8 mouse cellular contexts compared by ENCODE assay signal in genomic region chr5:30913060-30913841, GRCm38 (mm10). TPM values are rescaled to one million over a fixed set of nuclear protein-coding genes. Genes with fewer than 3 reads are reported as not detected.
DNase-seq lines count a peak whose midpoint lies in the region; ATAC-seq and TF ChIP-seq lines count a peak whose summit lies in the region.

TSS of gene Emilin1 (plus strand) at chr5:30913402.

- peak within 1 kb of the TSS; percentile 94 for H3K27ac ChIP-seq in embryonic fibroblast, embryonic 13.5 days (ENCODE audit: insufficient read depth, low read length)
- H3K27ac ChIP-seq in heart, embryonic 16.5 days (ENCODE audit: low read length) = peak within 1 kb of the TSS; percentile 96
- peak within 1 kb of the TSS; percentile 97 for H3K27ac ChIP-seq in limb, embryonic 10.5 days

- peak within 1 kb of the TSS; percentile 73 for H3K4me2 ChIP-seq in heart, embryonic 16.5 days (ENCODE audit: low read depth, low read length)

- H3K27me3 ChIP-seq in heart, embryonic 16.5 days (ENCODE audit: control insufficient read depth, insufficient read depth, low read length) = no peaks in the 10 kb centered on the region
- H3K27me3 ChIP-seq in limb, embryonic 10.5 days (ENCODE audit: low read depth, poor library complexity, severe bottlenecking) = no peaks in the 10 kb centered on the region

- peak; percentile 93 for TF ChIP-seq POLR2A in embryonic fibroblast, embryonic 13.5 days (IDR thresholded peaks at IDR 0.05; ENCODE audit: low read depth, low read length)

- 24% methylated on average over 12 of the region's 13 CpGs for WGBS in heart, embryonic 16.5 days
- WGBS in limb, embryonic 10.5 days = 4% methylated on average over 13 of the region's 13 CpGs

- peak; percentile 67 for ATAC-seq in heart, embryonic 16.5 days (replicated peaks; ENCODE audit: extremely low read depth, insufficient read depth, low FRiP score)

- H3K36me3 ChIP-seq in heart, embryonic 16.5 days (ENCODE audit: control insufficient read depth, insufficient read depth) = no peaks in the 10 kb centered on the region; the same call in 1 of the 2 replicates
- peaks cover 31% of the 10 kb centered on the region for H3K36me3 ChIP-seq in limb, embryonic 10.5 days

- DNase-seq in adrenal gland, postnatal 14 days = peak; percentile 73
- peak; percentile 92 for DNase-seq in limb, embryonic 10.5 days (ENCODE audit: low spot score)
- peak; percentile 92 for DNase-seq in mesoderm, embryonic 11.5 days (ENCODE audit: low read depth, low spot score)
- peak; percentile 33 to 47 for DNase-seq in thymus, adult 18-20 months
- DNase-seq in spleen, adult 18-20 months = no peak
- no peak for DNase-seq in spleen, postnatal 4 days (ENCODE audit: low spot score in 2 of 2)

- peaks cover 16% of the 10 kb centered on the region for H3K4me1 ChIP-seq in embryonic fibroblast, embryonic 13.5 days (ENCODE audit: control insufficient read depth, insufficient read depth, low read length)
- peaks cover 47% of the 10 kb centered on the region for H3K4me1 ChIP-seq in heart, embryonic 16.5 days (ENCODE audit: control insufficient read depth, insufficient read depth, low read length)
- H3K4me1 ChIP-seq in limb, embryonic 10.5 days = peaks cover 98% of the 10 kb centered on the region

- H3K4me3 ChIP-seq in embryonic fibroblast, embryonic 13.5 days (ENCODE audit: insufficient read depth, low read length) = peak within 1 kb of the TSS; percentile 63
- H3K4me3 ChIP-seq in heart, embryonic 16.5 days (ENCODE audit: low read length) = peak within 1 kb of the TSS; percentile 59
- H3K4me3 ChIP-seq in limb, embryonic 10.5 days = peak within 1 kb of the TSS; percentile 63

- peak within 1 kb of the TSS; percentile 78 for H3K9ac ChIP-seq in heart, embryonic 16.5 days (ENCODE audit: low read length)

- no peaks in the 10 kb centered on the region for H3K9me3 ChIP-seq in heart, embryonic 16.5 days (replicated peaks; ENCODE audit: control insufficient read depth, low read length)
- no peaks in the 10 kb centered on the region for H3K9me3 ChIP-seq in limb, embryonic 10.5 days (replicated peaks)

- no peak for TF ChIP-seq CTCF in embryonic fibroblast, embryonic 13.5 days (IDR thresholded peaks at IDR 0.05; ENCODE audit: borderline replicate concordance, insufficient read depth, low read length)

RNA-seq across cellular contexts. Expression of gene Emilin1, which starts in this region (rescaled TPM):
- 46.2 and 51.0 TPM in 2 replicates for total RNA-seq in adrenal gland, postnatal 14 days (2021)
- polyA plus RNA-seq in embryonic fibroblast, embryonic 13.5 days (2011; ENCODE audit: insufficient read length, low read depth, missing spikeins) = 85.9 and 98.0 TPM in 2 replicates
- polyA plus RNA-seq in heart, embryonic 16.5 days (2015; fragmentation: Nextera tagmentation; extraction: Ambion mirVana) = 145 and 157 TPM in 2 replicates
- 202 and 241 TPM in 2 replicates for polyA plus RNA-seq in limb, embryonic 10.5 days (2016; fragmentation: Nextera tagmentation; extraction: Ambion mirVana)

Comparison
In these comparisons a context has a peak if more than half of its experiments do, and no peak if none do; other contexts are left out.
1. DNase-seq: peak in adrenal gland, postnatal 14 days (single experiment), limb, embryonic 10.5 days (single experiment), mesoderm, embryonic 11.5 days (single experiment) and thymus, adult 18-20 months (2 of 2); none in spleen, adult 18-20 months (0 of 2) and spleen, postnatal 4 days (0 of 2).
2. Peak in every context shown above with its lines, with median percentiles within 50 percentile points of each other: H3K27ac ChIP-seq and H3K4me3 ChIP-seq.